18 mouse cellular contexts compared by ENCODE assay signal in the genomic region with DNA sequence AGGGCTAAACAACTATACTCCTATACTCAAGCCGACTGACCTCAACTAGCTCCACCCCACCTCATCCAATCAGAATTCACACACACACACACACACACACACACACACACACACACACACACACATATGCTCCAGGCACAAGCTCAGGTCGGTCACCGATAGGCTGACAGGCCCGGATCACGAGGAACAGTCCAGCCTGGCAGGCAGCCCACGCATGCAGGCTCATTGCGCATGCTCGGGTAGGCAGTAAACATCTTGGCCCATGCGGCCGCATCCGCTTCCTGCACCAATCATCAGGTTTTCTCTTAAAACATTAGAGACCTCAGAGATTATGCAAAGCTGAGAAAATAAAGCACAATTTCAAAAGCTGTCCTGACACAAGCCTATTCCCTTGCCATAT.
"Had no signal": no experiment of that assay in that cellular context is flagged by ENCODE, and none has a peak within 500 bp of the region (broad histone marks: within the 10 kb centered on the region; RNA-seq: fewer than 3 reads in every experiment).

No protein-coding gene starts in this region.

- ATAC-seq: liver, postnatal 0 days; lung, postnatal 0 days; midbrain, embryonic 13.5 days; midbrain, embryonic 15.5 days had no signal

- H3K4me2 ChIP-seq: lung, embryonic 15.5 days; midbrain, embryonic 11.5 days; midbrain, embryonic 13.5 days; midbrain, embryonic 15.5 days; neural tube, embryonic 12.5 days; stomach, embryonic 15.5 days had no signal

- DNase-seq: liver, postnatal 0 days; lung, adult 2 months; lung, postnatal 14 days; lung, postnatal 36 days; right cerebral cortex, postnatal 14 days; thymus, adult 18-20 months; thymus, postnatal 14 days; thymus, postnatal 36 days had no signal

- H3K27me3 ChIP-seq: lung, embryonic 15.5 days; midbrain, embryonic 13.5 days; midbrain, embryonic 15.5 days; neural tube, embryonic 12.5 days; stomach, embryonic 15.5 days had no signal

- H3K4me1 ChIP-seq: lung, embryonic 15.5 days; midbrain, embryonic 13.5 days; midbrain, embryonic 15.5 days; neural tube, embryonic 12.5 days; stomach, embryonic 15.5 days had no signal

- H3K9ac ChIP-seq: liver, postnatal 0 days; lung, embryonic 15.5 days; midbrain, embryonic 13.5 days; midbrain, embryonic 15.5 days; neural tube, embryonic 12.5 days; stomach, embryonic 15.5 days had no signal

- H3K36me3 ChIP-seq: lung, embryonic 15.5 days; midbrain, embryonic 13.5 days; midbrain, embryonic 15.5 days; neural tube, embryonic 12.5 days; stomach, embryonic 15.5 days had no signal

- H3K27ac ChIP-seq: lung, embryonic 15.5 days; macrophage; midbrain, embryonic 13.5 days; midbrain, embryonic 15.5 days; neural tube, embryonic 12.5 days; stomach, embryonic 15.5 days; stomach, postnatal 0 days had no signal

- H3K4me3 ChIP-seq: lung, embryonic 15.5 days; megakaryocyte, embryonic 14.5 days; midbrain, embryonic 13.5 days; midbrain, embryonic 15.5 days; neural tube, embryonic 12.5 days; stomach, embryonic 15.5 days had no signal

- H3K9me3 ChIP-seq: lung, embryonic 15.5 days; midbrain, embryonic 15.5 days; neural tube, embryonic 12.5 days; stomach, embryonic 15.5 days had no signal
